Mouse (Mus musculus): ENCODE data around the gene Gemin5. TPM values are rescaled to one million over a fixed set of nuclear protein-coding genes. Genes with fewer than 3 reads are reported as not detected.

Gemin5 gene
- polyA plus RNA-seq (2014; fragmentation: Illumina TruSeq; extraction: RNeasy Lipid Tissue Mini Kit (QIAGEN cat#74804); ENCODE audit: low read depth, low replicate concordance) = 6.6 TPM

DNA sequence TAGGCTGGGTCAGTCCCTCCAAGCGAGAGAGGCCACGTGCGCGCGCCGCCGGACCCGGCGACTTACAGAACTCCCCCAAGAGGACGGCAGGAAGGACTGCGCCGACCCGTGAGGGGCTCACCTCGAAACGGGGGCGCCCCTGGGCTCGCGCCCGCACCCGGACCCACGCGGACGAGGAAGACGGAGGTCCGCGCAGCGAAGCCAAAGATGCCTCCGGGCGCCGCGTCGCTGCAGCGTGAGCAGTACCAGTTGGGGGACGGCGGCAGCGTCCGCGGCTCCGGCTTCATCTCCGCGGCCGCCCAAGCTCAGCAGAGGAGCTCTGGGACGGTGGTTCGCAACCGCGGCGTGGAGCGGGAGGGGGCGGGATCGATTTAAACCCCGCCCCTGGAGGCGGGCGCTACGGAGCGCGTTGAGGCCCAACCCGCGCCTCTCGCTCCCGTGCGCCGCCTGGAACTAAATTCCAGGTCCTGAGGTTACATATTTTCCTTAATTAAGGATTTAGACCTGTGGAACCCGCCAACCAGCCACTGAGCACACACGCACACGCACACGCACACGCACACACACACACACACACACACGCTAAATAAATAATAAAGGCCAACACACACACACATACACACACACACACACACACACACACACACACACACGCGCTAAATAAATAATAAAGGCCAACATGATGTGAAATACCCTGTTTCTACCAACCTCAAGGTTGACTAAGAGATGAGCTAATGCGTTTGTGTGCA is at the start of gene Gemin5:
Gene Gemin5 (minus strand): TSS at position 373 of the 749 bp plus-strand sequence.

DNA sequence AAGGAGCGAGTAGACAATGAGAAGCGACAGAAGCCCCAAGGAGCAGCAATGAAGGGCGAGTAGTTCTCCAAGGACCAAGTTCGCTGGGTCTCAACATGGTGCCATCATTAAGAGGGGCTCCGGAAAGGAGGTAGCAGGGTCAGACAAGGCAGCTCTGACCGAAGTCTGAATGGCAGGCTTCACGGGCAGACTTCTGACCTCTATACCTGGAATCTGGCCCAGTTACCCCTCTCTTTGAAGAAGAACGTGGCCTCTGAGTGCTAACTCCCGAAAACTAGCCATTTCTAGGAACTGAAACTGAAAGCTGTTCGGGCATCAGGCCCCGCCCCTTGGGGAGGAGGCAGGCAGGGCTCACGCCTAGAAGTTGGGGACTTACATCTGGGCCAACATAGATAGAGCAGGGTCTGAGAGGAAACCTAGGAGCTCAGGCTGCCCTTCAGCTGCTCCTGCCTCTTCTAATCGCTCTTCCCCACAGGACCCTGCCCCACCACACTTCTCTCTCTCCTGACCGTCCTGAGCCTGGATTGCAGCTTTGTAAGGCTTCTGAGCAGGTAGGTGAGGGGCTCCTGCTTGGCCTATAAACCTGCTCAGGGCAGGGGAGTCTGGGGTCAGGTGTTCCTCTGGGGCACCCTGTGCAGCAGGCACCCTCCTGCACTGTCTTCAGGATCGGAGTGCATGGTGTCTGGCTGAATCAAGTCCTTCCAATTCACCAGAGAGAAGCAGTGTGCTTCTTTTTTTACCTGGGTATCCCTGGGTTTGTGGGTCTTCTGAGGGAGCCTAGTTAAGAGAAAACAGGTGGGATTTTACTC is 31.1 kb upstream of the Gemin5 start, which contains the start of the genes Igtp and Irgm2:
Gene Igtp (plus strand): TSS at position 328 of the 809 bp plus-strand sequence.
Gene Irgm2 (plus strand): TSS at position 390 of the 809 bp plus-strand sequence.

DNA sequence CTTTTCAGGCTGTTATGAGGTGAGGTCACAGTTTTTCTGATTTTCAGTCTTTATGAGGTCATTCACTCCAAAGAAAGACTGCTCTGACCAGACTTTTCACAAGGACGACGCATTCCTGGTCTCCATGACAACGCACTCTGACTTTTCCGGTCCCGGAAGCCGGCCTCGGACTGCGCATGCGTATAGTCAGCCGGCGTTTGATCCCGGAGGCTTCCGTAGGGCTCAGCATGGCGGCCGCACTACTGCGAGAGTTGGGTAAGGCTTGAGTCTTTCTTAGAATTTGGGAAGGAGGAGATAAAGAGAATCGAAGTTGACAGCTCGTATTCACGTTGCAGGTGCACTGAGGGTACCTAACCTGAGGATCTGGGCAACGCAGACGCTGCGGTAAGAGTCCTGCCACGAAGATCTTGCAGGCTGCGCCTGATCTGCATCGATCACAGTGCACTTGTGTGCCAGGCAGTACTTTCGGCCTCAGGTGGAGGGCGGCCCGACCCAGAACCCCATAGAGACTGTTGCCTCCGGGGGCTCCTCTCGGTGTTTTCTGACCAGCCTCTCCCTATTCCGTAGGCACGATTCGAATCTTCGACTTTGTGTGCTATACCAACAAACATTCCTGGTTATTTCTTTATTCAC is 3.2 kb upstream of the Gemin5 start, which contains the start of gene Mrpl22:
Gene Mrpl22 (plus strand): TSS at position 203 of the 633 bp plus-strand sequence.

DNA sequence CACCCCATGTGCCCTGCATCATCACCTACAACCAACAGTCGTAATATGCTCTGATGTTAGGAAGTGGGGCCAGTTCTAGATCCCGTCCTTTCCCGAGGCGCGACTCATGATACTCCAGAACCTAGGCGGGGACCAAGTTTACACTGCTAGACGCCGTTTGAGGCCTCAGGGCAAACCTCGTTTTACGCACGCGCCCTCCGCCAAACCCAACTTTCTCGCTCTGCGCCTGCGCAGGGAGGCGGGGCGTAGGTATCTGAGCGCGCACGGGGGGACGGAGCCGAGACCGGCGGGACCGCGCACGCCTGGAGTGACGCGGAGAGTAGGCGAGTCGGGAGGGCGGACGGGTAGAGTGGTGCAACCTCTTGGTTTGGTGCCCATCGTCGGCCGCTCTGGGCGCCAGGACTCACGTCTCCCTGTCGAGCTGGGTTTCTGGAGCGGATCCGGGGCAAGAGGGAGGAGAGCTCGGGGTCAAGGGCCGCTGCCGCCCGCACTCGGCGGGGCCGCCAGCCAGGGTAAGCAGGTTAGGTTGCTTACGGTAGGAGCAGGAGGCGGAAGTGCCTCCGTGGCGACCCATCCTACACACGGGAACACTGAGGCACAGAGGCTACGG is 64.5 kb downstream of the Gemin5 start, which contains the start of gene Cnot8:
Gene Cnot8 (plus strand): TSS at position 457 of the 610 bp plus-strand sequence.

DNA sequence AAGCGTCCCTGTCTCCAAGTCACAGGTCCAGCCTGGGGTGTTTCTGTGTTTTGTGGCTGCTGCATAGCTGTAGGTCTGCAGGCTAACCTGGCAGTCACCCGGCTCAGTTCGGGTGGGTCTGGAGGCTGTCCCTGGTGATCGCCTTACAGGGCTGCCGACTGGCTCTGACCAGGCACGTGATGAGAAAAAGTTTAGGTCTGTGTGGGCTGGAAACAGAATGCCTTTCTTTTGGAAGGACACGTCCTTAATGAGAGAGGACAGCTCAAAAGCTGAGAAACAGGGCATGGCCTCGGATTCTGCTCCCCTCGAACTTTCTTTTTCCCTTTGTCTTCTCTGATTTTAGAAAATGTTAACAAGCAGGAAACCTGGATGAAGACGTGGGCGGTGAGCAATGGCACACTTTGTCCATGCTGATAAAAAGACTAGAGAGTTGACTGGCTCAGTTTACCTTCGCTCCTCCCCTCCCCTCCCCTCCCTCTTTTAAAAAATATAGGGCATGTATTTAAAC is 75.3 kb downstream of the Gemin5 start, which contains the start of gene Gm12248:
Gene Gm12248 (minus strand): TSS at position 114 of the 508 bp plus-strand sequence.

Other genes with a start within 250 kb of the Gemin5 start
- 40.5 TPM for gene Larp1, start 159.5 kb downstream of the Gemin5 start, polyA plus RNA-seq (2014; fragmentation: Illumina TruSeq; extraction: RNeasy Lipid Tissue Mini Kit (QIAGEN cat#74804); ENCODE audit: low read depth, low replicate concordance)
- not detected for gene Gm12248, start 75.4 kb downstream of the Gemin5 start, polyA plus RNA-seq (2014; fragmentation: Illumina TruSeq; extraction: RNeasy Lipid Tissue Mini Kit (QIAGEN cat#74804); ENCODE audit: low read depth, low replicate concordance)
- 45.8 TPM for gene Cnot8, start 64.4 kb downstream of the Gemin5 start, polyA plus RNA-seq (2014; fragmentation: Illumina TruSeq; extraction: RNeasy Lipid Tissue Mini Kit (QIAGEN cat#74804); ENCODE audit: low read depth, low replicate concordance)
- gene Mrpl22, start 3.1 kb upstream of the Gemin5 start, polyA plus RNA-seq (2014; fragmentation: Illumina TruSeq; extraction: RNeasy Lipid Tissue Mini Kit (QIAGEN cat#74804); ENCODE audit: low read depth, low replicate concordance) = 71.7 TPM
- 17.0 TPM for gene Igtp, start 31.0 kb upstream of the Gemin5 start, polyA plus RNA-seq (2014; fragmentation: Illumina TruSeq; extraction: RNeasy Lipid Tissue Mini Kit (QIAGEN cat#74804); ENCODE audit: low read depth, low replicate concordance)
- 13.4 TPM for gene Irgm2, start 31.1 kb upstream of the Gemin5 start, polyA plus RNA-seq (2014; fragmentation: Illumina TruSeq; extraction: RNeasy Lipid Tissue Mini Kit (QIAGEN cat#74804); ENCODE audit: low read depth, low replicate concordance)
- gene 4930438A08Rik, start 106.3 kb upstream of the Gemin5 start, polyA plus RNA-seq (2014; fragmentation: Illumina TruSeq; extraction: RNeasy Lipid Tissue Mini Kit (QIAGEN cat#74804); ENCODE audit: low read depth, low replicate concordance) = not detected
- gene Zfp692, start 138.5 kb upstream of the Gemin5 start, polyA plus RNA-seq (2014; fragmentation: Illumina TruSeq; extraction: RNeasy Lipid Tissue Mini Kit (QIAGEN cat#74804); ENCODE audit: low read depth, low replicate concordance) = 8.9 TPM
- gene Zfp672, start 161.8 kb upstream of the Gemin5 start, polyA plus RNA-seq (2014; fragmentation: Illumina TruSeq; extraction: RNeasy Lipid Tissue Mini Kit (QIAGEN cat#74804); ENCODE audit: low read depth, low replicate concordance) = 47.2 TPM
- 29.4 TPM for gene Sh3bp5l, start 162.2 kb upstream of the Gemin5 start, polyA plus RNA-seq (2014; fragmentation: Illumina TruSeq; extraction: RNeasy Lipid Tissue Mini Kit (QIAGEN cat#74804); ENCODE audit: low read depth, low replicate concordance)
- not detected for gene Lypd8, start 210.5 kb upstream of the Gemin5 start, polyA plus RNA-seq (2014; fragmentation: Illumina TruSeq; extraction: RNeasy Lipid Tissue Mini Kit (QIAGEN cat#74804); ENCODE audit: low read depth, low replicate concordance)